In the genomic region with DNA sequence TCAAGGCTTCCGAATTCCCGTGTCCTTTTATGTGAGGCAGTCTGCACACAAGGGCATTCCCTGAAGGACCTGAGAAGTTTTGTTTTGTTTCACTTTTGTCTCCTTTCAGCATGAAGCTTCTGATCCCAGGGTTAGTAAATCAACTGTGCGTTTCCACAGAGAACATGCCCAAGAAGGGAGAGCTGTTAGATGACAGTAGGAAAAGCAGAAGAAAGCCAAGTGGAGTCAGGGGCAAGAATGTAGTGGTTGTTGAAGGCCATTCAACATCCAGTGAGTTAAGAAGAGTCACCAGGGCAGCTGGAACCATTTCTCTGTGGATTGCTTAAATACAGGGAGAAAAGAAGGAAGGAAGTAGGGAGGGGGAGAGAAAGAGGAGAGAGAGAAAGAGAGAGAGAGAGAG, we compare ENCODE assay signal across 29 mouse cellular contexts.
A peak's percentile ranks its signal among the peaks of the same experiment; 100 is the strongest.
DNase-seq lines count a peak whose midpoint lies in the region; ATAC-seq and TF ChIP-seq lines count a peak whose summit lies in the region.
"Had no signal": no experiment of that assay in that cellular context is flagged by ENCODE, and none has a peak within 500 bp of the region (broad histone marks: within the 10 kb centered on the region; RNA-seq: fewer than 3 reads in every experiment).

No protein-coding gene starts in this region.

- intact Hi-C loops in gastrocnemius, adult 2 months (cut with DNase I), result no loop called here

- WGBS in kidney, embryonic 16.5 days, result 38% methylated on average over 3 of the region's 3 CpGs
- WGBS in embryonic facial prominence, embryonic 11.5 days, result 38% methylated on average over 3 of the region's 3 CpGs

- no peak overlapping the region for H3K9ac ChIP-seq in kidney, embryonic 16.5 days (replicated peaks; ENCODE audit: low read length)
- H3K9ac ChIP-seq in embryonic facial prominence, embryonic 11.5 days (replicated peaks; ENCODE audit: low read length), result no peak overlapping the region
- H3K9ac ChIP-seq: forebrain, embryonic 15.5 days; hindbrain, embryonic 12.5 days; intestine, embryonic 15.5 days; limb, embryonic 13.5 days; midbrain, embryonic 12.5 days; stomach, embryonic 15.5 days had no signal

- no peaks in the 10 kb centered on the region for H3K4me1 ChIP-seq in kidney, embryonic 16.5 days (ENCODE audit: insufficient read depth, low read length)
- H3K4me1 ChIP-seq in embryonic facial prominence, embryonic 11.5 days (ENCODE audit: control insufficient read depth, insufficient read depth, low read length), result no peaks in the 10 kb centered on the region
- H3K4me1 ChIP-seq: forebrain, embryonic 15.5 days; heart, embryonic 10.5 days; hindbrain, embryonic 12.5 days; intestine, embryonic 15.5 days; midbrain, embryonic 12.5 days; stomach, embryonic 15.5 days had no signal

- H3K36me3 ChIP-seq in kidney, embryonic 16.5 days (ENCODE audit: insufficient read depth, low read length), result no peaks in the 10 kb centered on the region
- H3K36me3 ChIP-seq in embryonic facial prominence, embryonic 11.5 days (replicated peaks; ENCODE audit: control insufficient read depth, insufficient read depth, low read depth, low read length), result no peaks in the 10 kb centered on the region
- H3K36me3 ChIP-seq: forebrain, embryonic 15.5 days; G1E; heart, embryonic 10.5 days; hindbrain, embryonic 12.5 days; intestine, embryonic 15.5 days; limb, embryonic 13.5 days; midbrain, embryonic 12.5 days; stomach, embryonic 15.5 days had no signal

- H3K4me3 ChIP-seq in gastrocnemius, adult 2 months, result peak overlapping the region; percentile 14; the same call in 1 of the 2 replicates
- H3K4me3 ChIP-seq in kidney, embryonic 16.5 days (ENCODE audit: low read length), result no peak overlapping the region
- no peak overlapping the region for H3K4me3 ChIP-seq in embryonic facial prominence, embryonic 11.5 days (ENCODE audit: low read depth, low read length)
- H3K4me3 ChIP-seq: forebrain, embryonic 15.5 days; heart, embryonic 10.5 days; hindbrain, embryonic 12.5 days; intestine, embryonic 15.5 days; layer of hippocampus, adult 2 months; limb, embryonic 13.5 days; midbrain, embryonic 12.5 days; stomach, embryonic 15.5 days had no signal

- no peak for ATAC-seq in kidney, embryonic 16.5 days (ENCODE audit: low FRiP score, low TSS enrichment)
- no peak for ATAC-seq in embryonic facial prominence, embryonic 11.5 days (replicated peaks; ENCODE audit: insufficient number of reproducible peaks, low FRiP score, low TSS enrichment, low read depth)
- ATAC-seq: forebrain, embryonic 15.5 days; hindbrain, postnatal 0 days; intestine, embryonic 15.5 days had no signal

- no peak overlapping the region for H3K27ac ChIP-seq in gastrocnemius, adult 2 months
- no peak overlapping the region for H3K27ac ChIP-seq in kidney, embryonic 16.5 days (ENCODE audit: low read length)
- no peak overlapping the region for H3K27ac ChIP-seq in embryonic facial prominence, embryonic 11.5 days (replicated peaks; ENCODE audit: low read depth, low read length)
- H3K27ac ChIP-seq: forebrain, embryonic 15.5 days; heart, embryonic 10.5 days; hindbrain, embryonic 12.5 days; hindbrain, postnatal 0 days; intestine, embryonic 15.5 days; layer of hippocampus, adult 2 months; limb, embryonic 13.5 days; midbrain, embryonic 12.5 days; stomach, embryonic 15.5 days had no signal

- no peak for TF ChIP-seq CTCF in gastrocnemius, adult 2 months (IDR thresholded peaks at IDR 0.05)

- H3K27me3 ChIP-seq in kidney, embryonic 16.5 days (ENCODE audit: insufficient read depth, low read length), result no peaks in the 10 kb centered on the region
- H3K27me3 ChIP-seq in embryonic facial prominence, embryonic 11.5 days (ENCODE audit: control insufficient read depth, insufficient read depth, low read length), result no peaks in the 10 kb centered on the region
- H3K27me3 ChIP-seq: forebrain, embryonic 15.5 days; hindbrain, embryonic 12.5 days; intestine, embryonic 15.5 days; limb, embryonic 13.5 days; stomach, embryonic 15.5 days had no signal

- no peak for DNase-seq in gastrocnemius, adult 2 months
- DNase-seq in gastrocnemius, postnatal 4 days (ENCODE audit: low spot score in 2 of 2), result no peak
- peak; percentile 15 for DNase-seq in kidney, postnatal 14 days
- peak; percentile 66 for DNase-seq in embryonic facial prominence, embryonic 11.5 days (ENCODE audit: low spot score)
- peak; percentile 23 for DNase-seq in mesoderm, embryonic 11.5 days (ENCODE audit: low read depth, low spot score)
- no peak for DNase-seq in spleen, postnatal 14 days (ENCODE audit: low spot score in 2 of 2)
- DNase-seq in heart, adult 8-10 months (ENCODE audit: low spot score), result no peak
- DNase-seq: adrenal gland, postnatal 10 days; cerebellum, adult 11 months; cerebellum, adult 9-10 months; cerebellum, postnatal 36 days; gastrocnemius, postnatal 10 days; heart, postnatal 36 days; lung, adult 2 months; lung, postnatal 14 days; retina, postnatal 1 day; right cerebral cortex, postnatal 14 days had no signal

- no peak overlapping the region for H3K4me2 ChIP-seq in kidney, embryonic 16.5 days (replicated peaks; ENCODE audit: low read depth, low read length)
- H3K4me2 ChIP-seq in embryonic facial prominence, embryonic 11.5 days (ENCODE audit: low read depth, low read length), result no peak overlapping the region
- H3K4me2 ChIP-seq: forebrain, embryonic 15.5 days; hindbrain, embryonic 12.5 days; intestine, embryonic 15.5 days; limb, embryonic 13.5 days; liver, embryonic 11.5 days; midbrain, embryonic 12.5 days; stomach, embryonic 15.5 days had no signal

- no peaks in the 10 kb centered on the region for H3K9me3 ChIP-seq in kidney, embryonic 16.5 days (ENCODE audit: low read length)
- H3K9me3 ChIP-seq in embryonic facial prominence, embryonic 11.5 days (replicated peaks; ENCODE audit: control insufficient read depth, low read length), result no peaks in the 10 kb centered on the region
- H3K9me3 ChIP-seq: forebrain, embryonic 15.5 days; G1E; heart, embryonic 10.5 days; hindbrain, embryonic 12.5 days; intestine, embryonic 15.5 days; limb, embryonic 13.5 days; midbrain, embryonic 12.5 days; stomach, embryonic 15.5 days had no signal

Comparison
In these comparisons a context has a peak if more than half of its experiments do, and no peak if none do; other contexts are left out.
1. DNase-seq: peak in kidney, postnatal 14 days (single experiment), embryonic facial prominence, embryonic 11.5 days (single experiment) and mesoderm, embryonic 11.5 days (single experiment); none in gastrocnemius, adult 2 months (single experiment), gastrocnemius, postnatal 4 days (0 of 2), spleen, postnatal 14 days (0 of 2) and heart, adult 8-10 months (single experiment).